Mouse (Mus musculus) ZHBTc4 (cell line): ENCODE data around the gene Plekho1.

Source experiments
- DNase-seq: peaks from one replicate; pipeline ENCODE4 v3.0.0-alpha.2; 2011; ENCODE audit warnings: low read depth, low spot score

The Plekho1 gene

DNA sequence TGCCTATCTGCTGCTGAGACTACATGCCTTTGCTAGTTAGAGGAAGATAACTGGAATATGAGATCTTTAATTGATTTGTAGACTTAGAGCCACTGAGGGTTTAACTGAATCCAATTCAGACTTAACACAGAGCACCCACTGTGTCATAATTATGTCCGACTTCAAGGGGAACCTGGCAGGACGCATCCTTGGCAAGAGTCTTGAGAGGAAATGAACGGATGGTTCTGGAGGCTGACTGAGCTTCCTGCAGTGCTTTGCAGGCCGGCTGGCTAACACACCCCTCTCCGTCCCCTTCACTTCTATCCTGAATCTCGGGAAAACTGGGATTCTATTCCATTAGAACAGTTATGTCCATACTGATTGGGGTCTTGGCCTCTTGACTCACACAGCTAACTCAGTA lies 12.7 kb upstream of the Plekho1 start:
- DNase-seq, result no peak

DNA sequence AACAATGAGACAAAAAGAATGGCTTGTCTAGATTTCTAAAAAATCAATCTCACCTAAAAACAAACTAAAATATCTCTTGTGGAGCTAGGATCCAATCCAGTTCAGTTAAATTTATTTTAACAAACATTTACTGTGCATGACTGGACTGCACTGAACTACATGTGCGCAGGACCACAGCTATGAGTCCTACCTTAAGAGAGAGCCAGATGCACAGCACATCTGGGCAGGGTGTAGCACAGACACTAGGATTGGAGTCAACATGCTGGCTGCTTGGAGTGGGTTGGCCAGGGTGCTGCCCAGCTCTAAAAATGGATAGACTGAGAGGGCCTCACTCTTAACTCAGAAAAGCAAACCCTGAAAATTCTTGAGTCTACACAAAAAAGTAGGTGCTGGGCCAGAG lies 5.8 kb upstream of the Plekho1 start:
- DNase-seq, result no peak

DNA sequence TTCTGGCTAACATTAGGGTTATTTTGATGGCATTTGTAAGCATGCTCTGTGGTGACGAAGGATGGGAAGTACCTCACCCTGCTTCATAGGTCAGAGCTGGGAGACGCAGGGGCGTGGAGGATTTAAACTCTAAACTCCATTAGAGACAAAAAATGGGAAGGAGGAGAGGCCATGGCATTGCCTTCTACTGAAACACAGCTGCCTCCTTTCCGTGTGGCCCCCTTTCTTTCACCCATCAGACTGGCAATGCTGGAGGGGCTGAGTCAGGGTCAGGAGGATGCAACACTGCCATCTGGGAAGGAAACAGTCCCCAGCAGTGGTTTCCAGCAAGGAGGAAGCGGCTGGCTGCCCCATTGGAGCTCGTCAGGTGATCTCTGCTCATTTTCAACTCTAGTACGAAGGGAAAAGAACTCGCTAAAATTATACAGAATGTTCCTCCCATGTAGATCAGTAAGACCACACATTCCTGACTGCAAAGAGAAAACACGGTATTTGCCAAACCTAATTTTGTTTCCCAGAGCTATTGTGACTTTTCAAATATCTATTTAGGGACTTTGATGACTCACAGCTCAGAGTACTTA lies 5.2 kb upstream of the Plekho1 start:
- no peak for DNase-seq

DNA sequence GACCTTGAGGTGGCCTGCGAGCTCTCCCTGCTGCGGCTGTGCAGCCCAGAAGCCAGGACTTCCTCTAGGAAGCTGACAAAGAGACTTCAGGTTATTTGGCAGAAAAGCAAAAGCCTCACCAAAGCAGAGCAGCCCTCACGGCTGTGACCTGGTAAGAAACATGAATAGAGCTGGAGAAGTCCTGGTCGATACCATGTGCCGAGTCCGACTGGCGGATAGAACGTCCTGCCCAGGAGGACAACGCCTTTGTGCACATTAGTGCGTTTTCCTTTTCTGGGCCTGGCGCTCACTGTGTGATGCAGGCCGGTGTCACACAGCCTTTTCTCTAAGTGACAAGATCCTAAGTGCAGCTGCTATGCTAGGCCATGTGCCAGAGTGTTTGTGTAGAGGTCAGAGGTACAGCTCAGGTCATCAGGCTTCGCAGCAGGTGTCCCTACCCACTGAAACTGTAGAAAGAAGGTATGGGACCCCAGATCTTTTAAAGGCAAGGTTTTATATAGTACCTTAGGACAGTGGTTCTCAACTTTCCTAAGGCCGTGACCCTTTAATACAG lies 4.4 kb upstream of the Plekho1 start:
- DNase-seq, result no peak

DNA sequence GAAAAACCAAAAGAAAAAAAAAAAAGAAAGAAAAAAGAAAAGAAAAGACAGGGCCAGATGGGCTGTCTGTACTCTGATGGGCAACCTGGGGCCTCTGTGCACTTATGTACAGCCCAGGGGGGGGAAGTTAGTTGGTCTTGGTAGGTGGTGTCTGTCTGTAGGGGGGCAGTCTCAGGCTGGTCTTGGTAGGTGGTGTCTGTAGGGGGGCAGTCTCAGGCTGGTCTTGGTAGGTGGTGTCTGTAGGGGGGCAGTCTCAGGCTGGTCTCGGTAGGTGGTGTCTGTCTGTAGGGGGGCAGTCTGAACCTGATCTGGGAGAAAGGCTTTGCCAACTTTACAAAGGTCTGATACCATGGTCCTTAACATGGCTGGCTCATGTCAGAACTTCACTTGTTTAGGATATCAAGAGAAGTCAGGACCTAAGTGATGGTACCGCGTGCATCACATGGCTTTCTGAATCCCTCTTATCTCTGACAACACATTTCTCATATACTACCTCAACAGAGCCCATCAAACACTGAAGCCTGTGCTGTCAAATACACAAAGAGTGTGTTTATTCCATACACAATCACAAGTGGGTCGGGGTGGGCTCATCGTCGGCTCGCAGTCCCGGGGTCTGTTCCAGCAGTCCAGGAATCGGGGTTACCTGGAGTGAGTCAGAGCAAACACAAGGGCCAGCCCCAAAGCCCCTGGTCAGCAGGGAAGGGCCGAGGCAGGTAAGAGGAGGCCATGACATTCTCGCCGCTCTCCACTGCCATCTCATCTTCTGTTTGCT lies 3.7 kb upstream of the Plekho1 start:
- no peak for DNase-seq

DNA sequence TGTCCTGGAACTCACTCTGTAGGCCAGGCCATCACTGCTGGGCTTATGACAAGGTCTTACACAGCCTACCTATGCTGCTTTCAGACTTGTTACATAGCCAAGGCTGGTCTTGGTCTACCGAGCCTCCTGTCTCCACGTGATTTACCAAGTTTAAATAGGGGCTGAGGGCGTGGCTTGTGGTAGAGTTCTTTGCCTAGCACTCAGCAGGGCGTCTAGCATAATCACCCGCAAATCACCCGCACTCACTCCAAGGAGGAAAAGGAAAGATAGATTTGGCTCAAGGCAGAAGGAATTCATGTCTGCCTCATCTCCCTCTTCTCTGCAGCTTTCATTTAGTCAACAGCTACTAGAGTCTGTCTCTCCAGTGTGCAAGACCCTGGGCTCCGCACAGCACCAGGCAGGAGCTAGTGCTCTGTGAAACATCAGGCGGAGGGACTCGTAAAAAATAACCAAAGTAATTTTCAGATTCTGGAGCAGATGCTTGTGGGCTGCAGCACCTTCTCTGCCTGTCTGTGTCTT lies 1.5 kb upstream of the Plekho1 start:
- peak; percentile 80 for DNase-seq

DNA sequence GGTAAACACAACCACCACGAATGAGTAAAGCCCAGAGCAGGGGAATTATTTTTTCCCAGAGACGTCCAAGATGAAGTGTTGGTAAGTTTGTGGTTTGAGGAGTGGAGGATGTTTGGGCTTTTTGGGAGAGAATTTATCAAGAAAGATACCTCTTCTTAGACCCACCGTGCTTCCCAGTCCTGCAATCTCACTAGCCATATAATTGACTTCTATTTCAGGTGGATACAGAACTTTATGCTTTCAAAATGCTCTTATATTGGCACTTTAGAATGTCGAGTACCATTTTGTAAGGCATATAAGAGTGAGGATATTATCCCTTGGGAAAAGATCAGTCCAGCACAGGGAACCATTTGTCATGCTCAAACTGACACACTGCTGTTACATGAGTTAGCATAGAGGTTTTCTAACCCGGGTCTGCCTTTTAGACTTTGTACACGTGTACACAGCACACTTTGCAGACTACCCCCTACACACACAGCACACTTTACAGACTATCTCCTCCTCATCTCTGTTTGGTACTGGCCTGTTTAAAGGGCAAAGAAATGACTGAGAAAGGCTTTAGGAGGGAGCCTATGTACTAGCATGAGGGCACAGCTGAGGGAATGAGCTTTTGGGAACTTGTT lies 761 bp upstream of the Plekho1 start:
- no peak for DNase-seq

DNA sequence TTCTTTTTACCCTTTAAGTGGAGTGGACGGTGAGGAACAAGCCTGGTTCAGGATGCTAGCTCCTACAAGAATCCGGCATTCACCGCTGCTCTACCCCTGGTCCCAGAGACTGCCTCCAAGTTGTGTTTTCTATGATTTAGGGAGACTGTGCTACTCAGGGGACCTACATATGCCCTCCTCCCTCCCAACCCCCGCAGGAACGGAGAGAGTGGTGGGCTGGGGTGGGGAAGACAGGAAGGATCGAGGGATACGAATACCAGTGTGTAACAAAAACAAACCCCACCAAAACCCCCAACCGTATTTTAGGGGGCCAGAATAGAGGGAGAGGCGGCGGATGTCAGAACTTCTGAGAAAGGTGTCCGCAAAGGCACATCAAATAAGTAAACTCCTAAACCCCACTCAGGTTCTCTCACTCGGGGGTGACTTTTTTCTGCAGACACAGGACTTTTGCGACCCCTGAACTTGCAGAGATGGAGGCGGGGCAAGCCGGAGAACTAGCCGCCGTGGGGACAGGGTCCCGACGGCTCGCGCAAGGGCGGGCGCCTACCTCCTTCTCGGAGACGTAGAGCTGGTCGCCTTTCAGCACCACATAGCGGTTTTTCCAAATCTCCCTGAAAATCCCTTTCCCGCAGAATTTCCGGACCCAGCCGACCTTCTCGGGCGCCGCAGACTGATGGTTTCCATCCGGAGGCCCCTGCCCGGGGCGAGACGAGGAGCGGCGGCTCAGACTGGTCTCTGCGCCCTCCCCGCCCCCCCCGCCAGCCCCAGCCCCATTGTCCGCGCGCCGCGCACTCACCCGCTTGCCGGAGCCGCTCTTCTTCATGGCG lies 613 bp downstream of the Plekho1 start:
- DNase-seq, result peak; percentile 64

DNA sequence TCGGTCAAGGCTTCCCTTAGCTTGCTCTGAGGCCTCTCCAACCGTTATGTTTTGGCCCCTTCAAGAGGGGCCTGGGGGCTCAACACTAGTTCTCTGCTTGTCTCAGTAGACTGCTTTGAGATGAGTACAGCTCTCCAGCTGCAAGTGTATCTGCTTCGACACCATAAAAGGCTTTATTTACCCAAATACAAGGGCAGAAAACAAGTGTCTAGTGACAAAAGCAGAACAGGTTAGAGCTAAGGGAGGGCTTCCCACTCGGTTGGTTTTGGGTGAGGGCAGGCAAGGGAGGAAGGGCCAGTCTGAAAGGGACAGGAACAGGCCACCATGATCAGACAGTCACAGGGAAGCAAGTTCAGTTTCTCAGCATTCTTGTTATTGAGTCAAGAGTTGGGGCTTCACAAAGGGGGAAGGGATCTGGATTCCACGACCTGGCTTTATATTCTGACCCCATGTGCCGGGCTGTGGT lies 1.4 kb downstream of the Plekho1 start:
- DNase-seq, result no peak

DNA sequence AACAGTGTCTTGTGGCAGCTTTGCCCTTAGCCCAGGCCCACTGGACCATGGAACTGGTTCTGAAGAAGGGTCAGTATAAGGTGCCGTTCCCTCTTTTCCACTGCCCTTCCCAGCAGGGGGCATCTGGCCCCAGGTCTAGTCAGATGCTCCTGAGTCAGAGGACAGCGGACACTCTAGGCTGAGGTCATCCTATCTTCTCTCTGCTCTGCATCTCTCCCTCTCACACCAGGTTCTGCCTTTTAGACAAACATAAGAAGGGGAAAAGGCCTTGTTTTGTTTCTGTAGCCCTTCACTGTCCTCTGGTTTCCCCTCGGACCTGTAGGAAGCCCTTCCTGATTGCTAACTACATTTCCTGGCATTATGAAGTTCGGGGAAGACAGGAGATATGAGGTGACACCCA lies 1.9 kb downstream of the Plekho1 start:
- no peak for DNase-seq

DNA sequence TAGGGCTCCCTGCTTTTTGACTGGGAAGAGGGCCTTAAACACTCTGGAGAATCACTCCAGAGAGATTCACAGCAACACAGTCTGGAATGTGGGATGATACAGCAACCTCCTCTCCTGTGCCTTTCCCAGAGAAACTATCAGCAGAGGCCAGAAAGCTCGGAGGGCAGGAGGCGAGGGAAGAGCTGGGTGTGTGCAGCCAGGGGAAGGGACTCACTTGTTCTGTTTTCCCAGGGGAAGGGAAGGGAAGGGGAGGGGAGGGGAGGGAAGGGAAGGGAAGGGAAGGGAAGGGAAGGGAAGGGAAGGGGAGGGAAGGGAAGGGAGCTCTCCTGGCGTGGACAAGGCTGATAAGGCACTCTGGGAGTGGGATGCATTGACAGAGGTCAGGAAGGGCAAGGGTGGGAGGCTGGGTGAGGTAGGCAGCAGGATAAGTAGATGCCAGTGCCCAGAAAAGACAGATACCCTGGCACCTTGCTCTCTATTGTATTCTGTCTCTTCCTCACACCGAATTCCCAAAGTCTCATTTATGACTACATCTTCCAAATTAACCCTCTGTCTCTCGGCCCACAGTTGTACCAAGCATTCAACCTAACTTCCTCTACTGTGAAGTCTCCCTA lies 2.7 kb downstream of the Plekho1 start:
- no peak for DNase-seq

DNA sequence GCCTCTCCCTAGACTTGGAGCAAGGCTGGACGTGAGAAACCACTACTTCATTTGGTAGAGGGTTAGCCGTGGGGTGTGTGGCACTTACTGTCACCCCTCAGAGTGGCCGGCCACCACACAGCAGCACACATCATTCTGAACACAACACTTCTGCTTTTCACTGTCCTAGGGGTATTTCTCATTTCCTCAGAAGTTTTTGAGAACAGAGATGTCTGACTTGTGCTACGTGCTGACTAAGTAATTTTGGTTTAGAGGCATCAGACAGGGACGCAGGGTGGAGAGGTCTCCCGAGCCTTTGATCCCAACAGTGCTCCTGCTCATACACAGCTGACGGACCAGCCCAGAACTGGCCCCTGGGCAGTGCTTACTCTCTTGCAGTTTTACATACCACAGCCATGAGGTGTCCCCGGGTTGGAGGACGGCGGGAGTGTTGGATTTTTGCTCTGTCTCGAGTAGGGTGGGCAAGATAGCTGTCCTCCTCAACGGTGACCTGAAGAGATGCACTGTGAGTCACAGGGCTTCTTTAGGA lies 5.3 kb downstream of the Plekho1 start:
- no peak for DNase-seq

DNA sequence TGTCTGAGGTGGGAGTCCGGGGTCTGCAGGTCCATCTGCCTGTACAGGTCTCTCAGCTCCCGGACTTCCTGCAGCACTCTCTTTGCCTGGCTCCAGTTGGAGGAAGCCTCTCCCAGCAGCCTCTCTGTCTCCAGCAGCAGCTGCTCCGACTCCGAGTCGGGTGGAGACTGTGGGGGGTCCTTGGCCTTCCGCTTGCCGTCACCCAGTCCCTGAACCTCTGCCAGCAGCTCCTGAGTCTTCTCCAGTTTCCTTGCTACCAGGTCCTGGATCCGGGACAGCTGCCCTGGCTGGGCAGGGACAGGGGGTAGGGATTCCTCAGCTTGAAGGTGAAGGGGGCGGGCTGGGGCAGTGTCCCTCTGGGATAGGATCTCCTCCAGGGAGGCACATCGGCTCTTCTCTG lies 6.8 kb downstream of the Plekho1 start:
- DNase-seq, result no peak

DNA sequence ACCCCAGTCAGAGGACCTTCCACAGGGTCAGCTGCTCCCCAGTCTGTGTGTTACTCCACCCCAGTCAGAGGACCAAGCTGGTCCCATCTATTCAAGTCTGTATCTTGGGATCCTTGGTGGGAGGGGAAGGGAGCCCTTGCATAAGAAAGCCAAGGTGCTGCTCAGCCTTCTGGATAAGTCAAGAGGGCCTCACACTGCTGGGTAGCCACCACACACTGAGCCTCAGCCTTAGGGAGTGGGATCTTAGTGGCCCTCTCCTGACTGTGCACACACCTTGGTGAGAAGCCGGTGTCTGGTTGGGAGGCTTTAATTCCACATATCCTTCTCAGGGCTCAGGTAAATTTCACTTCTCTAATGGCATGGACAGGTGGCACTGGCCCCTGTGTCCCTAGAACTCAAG lies 7.7 kb downstream of the Plekho1 start:
- peak; percentile 44 for DNase-seq

DNA sequence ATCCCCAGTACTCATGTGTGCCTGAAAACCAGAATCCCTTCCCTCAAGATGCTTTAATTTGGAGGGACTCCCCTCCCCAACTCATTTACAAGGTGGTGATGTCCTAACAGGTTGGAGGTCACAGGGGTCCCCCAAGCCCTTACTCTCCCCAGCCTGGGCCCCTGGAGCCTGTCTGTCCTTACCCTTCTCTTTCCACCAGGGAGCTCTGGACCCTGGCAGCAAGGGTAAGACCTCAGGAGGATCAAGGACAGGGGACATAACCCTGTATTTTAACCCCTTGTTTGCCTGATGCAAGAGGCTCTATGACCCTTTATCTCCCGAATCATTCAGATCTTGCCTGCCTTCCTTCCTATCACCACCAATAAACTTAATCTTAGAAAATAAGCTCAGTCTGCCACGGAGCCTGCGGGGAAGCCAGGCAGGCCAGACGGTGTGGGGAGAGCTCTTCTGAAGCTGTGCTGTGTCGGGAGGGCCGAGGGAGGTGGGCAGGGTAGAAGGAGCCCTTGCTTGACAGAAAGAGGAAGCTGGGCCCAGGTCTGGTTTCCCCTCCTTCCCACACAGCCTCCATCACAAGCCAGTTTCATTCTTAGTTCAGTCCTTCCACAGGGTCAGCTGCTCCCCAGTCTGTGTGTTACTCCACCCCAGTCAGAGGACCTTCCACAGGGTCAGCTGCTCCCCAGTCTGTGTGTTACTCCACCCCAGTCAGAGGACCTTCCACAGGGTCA lies 8.3 kb downstream of the Plekho1 start:
- DNase-seq, result no peak

DNA sequence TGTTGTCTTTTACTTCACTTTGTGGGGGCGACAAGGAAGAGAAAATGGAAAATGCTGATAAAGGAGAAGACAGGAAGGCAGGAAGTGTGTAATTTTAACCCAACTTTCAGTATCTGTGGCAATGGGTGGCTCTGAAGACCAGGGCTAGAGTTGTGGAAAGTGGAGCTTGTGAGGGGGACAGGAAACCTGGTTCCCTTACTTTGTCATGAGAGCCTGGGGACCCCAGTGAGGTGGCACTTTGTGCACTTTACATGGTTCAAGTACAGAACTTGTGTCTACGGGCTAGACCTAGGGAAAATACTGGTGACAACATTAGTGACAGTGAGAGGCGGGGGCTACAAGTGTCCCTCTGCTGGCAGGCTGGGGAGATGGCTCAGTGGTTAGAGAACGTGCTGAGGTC lies 8.8 kb downstream of the Plekho1 start:
- DNase-seq, result no peak

DNA sequence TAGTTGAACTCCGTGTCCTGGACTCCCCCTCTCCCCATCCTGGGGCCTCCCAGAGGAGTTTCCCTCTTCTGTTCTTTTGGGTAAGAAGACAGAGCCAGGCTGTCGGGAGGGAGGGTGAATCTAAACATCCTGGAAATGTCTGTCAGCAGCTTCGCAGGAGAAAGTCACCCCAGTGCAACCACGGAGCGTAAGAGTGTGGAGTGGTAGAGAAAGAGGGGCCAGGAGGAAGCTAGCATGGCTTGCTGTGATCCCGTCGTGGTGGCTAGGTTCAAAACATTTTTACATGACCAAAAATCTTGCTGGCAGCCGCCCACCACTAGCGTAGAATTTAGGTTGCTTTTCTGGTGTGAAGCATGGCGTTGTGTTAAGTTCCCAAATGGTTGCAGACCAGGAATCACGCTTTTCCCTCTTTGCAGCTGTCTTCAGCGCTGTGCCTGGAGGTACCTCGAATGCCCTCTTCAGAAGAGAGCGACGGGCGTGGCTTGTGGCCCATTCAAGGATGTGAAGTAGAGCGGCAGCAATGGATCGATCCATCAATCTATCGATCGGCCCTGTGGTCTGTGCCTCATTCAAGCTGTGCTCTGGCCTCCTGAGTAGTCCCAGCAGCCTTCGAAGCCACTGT lies 9.7 kb downstream of the Plekho1 start:
- peak; percentile 85 for DNase-seq

DNA sequence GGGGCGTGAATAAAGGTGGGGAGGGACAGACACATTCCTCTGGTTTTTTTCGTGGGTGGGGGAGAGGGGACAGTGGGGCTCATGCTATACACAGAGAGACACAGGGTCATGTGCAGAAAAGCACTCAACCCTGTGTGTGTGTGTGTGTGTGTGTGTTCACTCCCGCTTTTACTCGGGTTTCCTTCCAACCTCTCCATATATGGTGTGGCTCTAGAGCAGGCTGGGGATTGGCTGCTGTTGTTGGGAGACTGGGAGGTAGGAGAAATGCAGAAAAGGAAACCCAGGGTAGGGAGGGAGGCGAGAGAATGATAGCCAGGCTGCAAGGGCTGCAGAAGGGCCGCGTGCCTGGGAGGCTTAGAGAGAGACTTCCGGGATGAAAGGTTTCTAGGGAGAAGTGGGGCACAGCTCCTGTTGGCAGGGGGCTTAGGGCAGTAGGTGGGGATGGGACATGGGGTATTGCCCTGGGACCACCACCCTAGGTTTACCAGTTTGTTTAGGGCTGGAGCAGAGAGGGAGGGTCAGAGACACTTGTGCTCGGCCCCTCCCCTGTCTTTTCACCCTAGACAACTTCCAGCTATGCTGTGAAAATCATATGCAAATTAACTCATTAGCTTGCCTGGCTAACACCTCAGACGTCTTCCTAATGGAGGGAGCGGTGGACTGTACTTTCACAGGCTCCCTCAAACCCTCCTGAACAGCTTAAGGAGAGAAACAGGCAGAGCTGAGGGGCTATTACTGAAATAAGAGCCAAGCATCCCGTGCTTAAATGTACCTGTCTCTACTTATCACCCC lies 10.4 kb downstream of the Plekho1 start:
- peak; percentile 54 for DNase-seq

DNA sequence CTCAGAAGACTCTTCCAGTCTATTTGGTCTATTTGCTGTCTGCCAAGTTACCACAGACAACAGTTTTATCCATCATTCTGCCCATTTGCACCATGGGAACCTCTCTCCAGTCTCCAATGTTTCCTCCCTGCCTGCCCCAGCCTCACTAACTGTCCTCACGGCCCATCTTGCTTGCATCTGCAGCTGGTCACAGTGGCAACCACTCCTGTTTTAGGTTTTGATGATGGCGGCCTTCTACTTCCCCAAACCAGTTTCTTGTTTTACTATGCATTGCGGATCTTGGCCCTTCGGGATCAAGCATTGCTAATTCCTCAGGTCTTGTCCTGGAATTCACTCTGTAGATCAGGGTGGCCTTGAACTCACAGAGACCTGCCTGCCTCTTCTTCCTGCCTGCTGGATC lies 13.7 kb downstream of the Plekho1 start:
- no peak for DNase-seq
